Mouse (Mus musculus): ENCODE measurements at regions not wholly inside any gene's neighbourhood (a gene's known extent, or its start where the extent isn't known, plus 50 kb on each side); places are given as distances from the start of the nearest gene placed in this dataset.
"Not testable (repeated sequence)": the region's sequence is repeated elsewhere in the genome, so short reads cannot be mapped to it uniquely, and the experiment has no call there.

GRCm38 (mm10) chr4:3083161-3084020 lies 83.7 kb upstream of the Vmn1r2 start:
- Histone ChIP-seq H3K9me3 (ENCODE audit: control insufficient read depth, low read length) (peaks cover 75% of the 10 kb centered on the region), H3K36me3 (ENCODE audit: control insufficient read depth, insufficient read depth, low read length) (peaks cover 6% of the 10 kb centered on the region; the same call in 1 of the 2 replicates), H3K4me1 (ENCODE audit: control insufficient read depth, insufficient read depth, low read length) (no peaks in the 10 kb centered on the region), H3K4me2 (ENCODE audit: low read depth) (no peak overlapping the region), H3K27me3 (ENCODE audit: control insufficient read depth, insufficient read depth, low read length) (no peaks in the 10 kb centered on the region), H3K4me3 (ENCODE audit: low read depth, low read length) (no peak overlapping the region), H3K9ac (ENCODE audit: low read length) (no peak overlapping the region), H3K27ac (ENCODE audit: low read depth, low read length) (no peak overlapping the region)
- DNase-seq (ENCODE audit: low spot score) (peak; percentile 37), ATAC-seq (ENCODE audit: insufficient read depth, low FRiP score, low TSS enrichment) (peak; percentile 21; the same call in 1 of the 2 replicates)
- 53% methylated on average over 8 of the region's 8 CpGs for WGBS

GRCm38 (mm10) chr4:3084021-3084545 lies 83.0 kb upstream of the Vmn1r2 start:
- peak; percentile 11; the same call in 1 of the 2 replicates for ATAC-seq (ENCODE audit: insufficient read depth, low FRiP score, low TSS enrichment)
- H3K4me3 ChIP-seq (ENCODE audit: low read depth, low read length): no peak overlapping the region
- H3K36me3 ChIP-seq (ENCODE audit: control insufficient read depth, insufficient read depth, low read length): peaks cover 6% of the 10 kb centered on the region; the same call in 1 of the 2 replicates
- no peak for DNase-seq (ENCODE audit: low spot score)
- peaks cover 74% of the 10 kb centered on the region for H3K9me3 ChIP-seq (ENCODE audit: control insufficient read depth, low read length)
- H3K4me2 ChIP-seq (ENCODE audit: low read depth): no peak overlapping the region
- H3K27me3 ChIP-seq (ENCODE audit: control insufficient read depth, insufficient read depth, low read length): no peaks in the 10 kb centered on the region
- H3K4me1 ChIP-seq (ENCODE audit: control insufficient read depth, insufficient read depth, low read length): no peaks in the 10 kb centered on the region
- H3K9ac ChIP-seq (ENCODE audit: low read length): no peak overlapping the region
- 68% methylated on average over 3 of the region's 3 CpGs for WGBS
- H3K27ac ChIP-seq (ENCODE audit: low read depth, low read length): no peak overlapping the region

GRCm38 (mm10) chr4:3085456-3086448 lies 81.4 kb upstream of the Vmn1r2 start:
- no peak for ATAC-seq (ENCODE audit: insufficient read depth, low FRiP score, low TSS enrichment)
- Histone ChIP-seq H3K9ac (ENCODE audit: low read length) (no peak overlapping the region), H3K4me3 (ENCODE audit: low read depth, low read length) (no peak overlapping the region), H3K27ac (ENCODE audit: low read depth, low read length) (no peak overlapping the region), H3K4me1 (ENCODE audit: control insufficient read depth, insufficient read depth, low read length) (no peaks in the 10 kb centered on the region), H3K4me2 (ENCODE audit: low read depth) (no peak overlapping the region), H3K27me3 (ENCODE audit: control insufficient read depth, insufficient read depth, low read length) (no peaks in the 10 kb centered on the region), H3K36me3 (ENCODE audit: control insufficient read depth, insufficient read depth, low read length) (peaks cover 6% of the 10 kb centered on the region; the same call in 1 of the 2 replicates), H3K9me3 (ENCODE audit: control insufficient read depth, low read length) (peaks cover 70% of the 10 kb centered on the region)
- WGBS: 62% methylated on average over 6 of the region's 6 CpGs
- no peak for DNase-seq (ENCODE audit: low spot score)

GRCm38 (mm10) chr4:3087616-3088015 lies 79.5 kb upstream of the Vmn1r2 start:
- not testable (repeated sequence) for H3K9ac ChIP-seq (ENCODE audit: low read length); ATAC-seq (ENCODE audit: insufficient read depth, low FRiP score, low TSS enrichment); H3K4me3 ChIP-seq (ENCODE audit: low read depth, low read length); DNase-seq (ENCODE audit: low spot score); H3K4me2 ChIP-seq (ENCODE audit: low read depth); H3K27ac ChIP-seq (ENCODE audit: low read depth, low read length); H3K36me3 ChIP-seq (ENCODE audit: control insufficient read depth, insufficient read depth, low read length); H3K4me1 ChIP-seq (ENCODE audit: control insufficient read depth, insufficient read depth, low read length); H3K27me3 ChIP-seq (ENCODE audit: control insufficient read depth, insufficient read depth, low read length)
- WGBS: 79% methylated on average over 7 of the region's 7 CpGs
- peaks cover 54% of the 10 kb centered on the region for H3K9me3 ChIP-seq (ENCODE audit: control insufficient read depth, low read length)

- H3K4me3 ChIP-seq (ENCODE audit: low read depth, low read length): no peak overlapping the region
- no peaks in the 10 kb centered on the region for H3K4me1 ChIP-seq (ENCODE audit: control insufficient read depth, insufficient read depth, low read length)
- no peak overlapping the region for H3K4me2 ChIP-seq (ENCODE audit: low read depth)
- H3K27me3 ChIP-seq (ENCODE audit: control insufficient read depth, insufficient read depth, low read length): no peaks in the 10 kb centered on the region
- no peak overlapping the region for H3K9ac ChIP-seq (ENCODE audit: low read length)
- peaks cover 33% of the 10 kb centered on the region for H3K9me3 ChIP-seq (ENCODE audit: control insufficient read depth, low read length)
- ATAC-seq (ENCODE audit: insufficient read depth, low FRiP score, low TSS enrichment): peak; percentile 71
- H3K27ac ChIP-seq (ENCODE audit: low read depth, low read length): no peak overlapping the region
- no peak for DNase-seq (ENCODE audit: low spot score)
- WGBS: 68% methylated on average over 13 of the region's 13 CpGs
- no peaks in the 10 kb centered on the region for H3K36me3 ChIP-seq (ENCODE audit: control insufficient read depth, insufficient read depth, low read length)
Observed at GRCm38 (mm10) chr4:3089567-3090377, 77.3 kb upstream of the Vmn1r2 start.

GRCm38 (mm10) chr4:3090378-3090735 lies 76.8 kb upstream of the Vmn1r2 start:
- 82% methylated on average over 11 of the region's 11 CpGs for WGBS
- H3K4me1 ChIP-seq (ENCODE audit: control insufficient read depth, insufficient read depth, low read length): no peaks in the 10 kb centered on the region
- H3K27me3 ChIP-seq (ENCODE audit: control insufficient read depth, insufficient read depth, low read length): no peaks in the 10 kb centered on the region
- H3K9me3 ChIP-seq (ENCODE audit: control insufficient read depth, low read length): peaks cover 27% of the 10 kb centered on the region
- no peak overlapping the region for H3K4me3 ChIP-seq (ENCODE audit: low read depth, low read length)
- ATAC-seq (ENCODE audit: insufficient read depth, low FRiP score, low TSS enrichment) (peak; percentile 58; the same call in 1 of the 2 replicates), DNase-seq (ENCODE audit: low spot score) (no peak)
- H3K36me3 ChIP-seq (ENCODE audit: control insufficient read depth, insufficient read depth, low read length): no peaks in the 10 kb centered on the region
- H3K4me2 ChIP-seq (ENCODE audit: low read depth): no peak overlapping the region
- no peak overlapping the region for H3K9ac ChIP-seq (ENCODE audit: low read length)
- H3K27ac ChIP-seq (ENCODE audit: low read depth, low read length): no peak overlapping the region

GRCm38 (mm10) chr4:3090742-3091141 lies 76.4 kb upstream of the Vmn1r2 start:
- WGBS: 79% methylated on average over 9 of the region's 9 CpGs
- H3K4me1 ChIP-seq (ENCODE audit: control insufficient read depth, insufficient read depth, low read length): no peaks in the 10 kb centered on the region
- H3K27me3 ChIP-seq (ENCODE audit: control insufficient read depth, insufficient read depth, low read length): no peaks in the 10 kb centered on the region
- H3K9ac ChIP-seq (ENCODE audit: low read length): no peak overlapping the region
- no peak overlapping the region for H3K27ac ChIP-seq (ENCODE audit: low read depth, low read length)
- no peak overlapping the region for H3K4me2 ChIP-seq (ENCODE audit: low read depth)
- H3K4me3 ChIP-seq (ENCODE audit: low read depth, low read length): no peak overlapping the region
- ATAC-seq (ENCODE audit: insufficient read depth, low FRiP score, low TSS enrichment): peak; percentile 67; the same call in 1 of the 2 replicates
- DNase-seq (ENCODE audit: low spot score): no peak
- no peaks in the 10 kb centered on the region for H3K36me3 ChIP-seq (ENCODE audit: control insufficient read depth, insufficient read depth, low read length)
- H3K9me3 ChIP-seq (ENCODE audit: control insufficient read depth, low read length): peaks cover 23% of the 10 kb centered on the region
